ENCODE assay signal across 31 mouse cellular contexts in the genomic region with DNA sequence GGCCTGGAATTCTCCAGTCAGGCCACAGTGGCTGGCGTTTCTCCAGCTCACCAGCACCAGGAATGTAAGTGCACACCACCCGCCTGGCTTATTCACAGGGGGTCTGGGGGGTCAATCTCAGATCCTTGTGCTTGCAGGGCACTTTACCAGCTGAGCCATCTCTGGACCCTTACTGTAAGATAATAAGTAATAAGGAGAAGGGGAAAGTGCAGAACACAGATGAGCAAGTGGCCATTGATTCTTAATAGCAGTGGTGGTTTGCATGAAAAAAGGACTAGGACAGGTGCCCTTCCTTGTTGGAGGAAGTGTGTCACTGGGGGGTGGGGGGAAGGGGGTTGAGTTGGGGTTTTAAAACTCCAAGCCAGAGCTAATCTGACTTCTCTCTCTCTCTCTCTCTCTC. TPM values are rescaled to one million over a fixed set of nuclear protein-coding genes. Genes with fewer than 3 reads are reported as not detected.
A peak's percentile ranks its signal among the peaks of the same experiment; 100 is the strongest.
DNase-seq lines count a peak whose midpoint lies in the region.
"Had no signal": no experiment of that assay in that cellular context is flagged by ENCODE, and none has a peak within 500 bp of the region (broad histone marks: within the 10 kb centered on the region; RNA-seq: fewer than 3 reads in every experiment).

No protein-coding gene starts in this region.

- H3K27me3 ChIP-seq in heart, embryonic 10.5 days (ENCODE audit: insufficient read depth, poor library complexity, severe bottlenecking) = no peaks in the 10 kb centered on the region
- H3K27me3 ChIP-seq: CH12.LX; embryonic facial prominence, embryonic 13.5 days; forebrain, embryonic 12.5 days; forebrain, embryonic 15.5 days; heart, embryonic 12.5 days; heart, embryonic 15.5 days; hindbrain, embryonic 13.5 days; intestine, embryonic 15.5 days had no signal

- intact Hi-C loops in heart, postnatal 10 days (cut with DNase I) = loop anchor here (5.0 kb wide), 1 partner anchor 55 kb away; no protein-coding TSS in a partner anchor

- H3K9me3 ChIP-seq in heart, embryonic 10.5 days = no peaks in the 10 kb centered on the region
- H3K9me3 ChIP-seq: embryonic facial prominence, embryonic 13.5 days; forebrain, embryonic 15.5 days; G1E; heart, embryonic 15.5 days; hindbrain, embryonic 13.5 days; intestine, embryonic 15.5 days had no signal

- H3K4me1 ChIP-seq in heart, embryonic 10.5 days = peaks cover 53% of the 10 kb centered on the region
- H3K4me1 ChIP-seq: intestine, embryonic 15.5 days had no signal

- no peak for DNase-seq in heart, embryonic 10.5 days (ENCODE audit: low spot score)
- no peak for DNase-seq in heart, postnatal 10 days
- DNase-seq in heart, postnatal 4 days = peak; percentile 38
- no peak for DNase-seq in heart, adult 8-10 months (ENCODE audit: low spot score)
- DNase-seq in ES-CJ7 (ENCODE audit: low read depth, low spot score) (peak; percentile 56), ZHBTc4 (ENCODE audit: low read depth, low spot score) (peak; percentile 51)
- DNase-seq in frontal cortex, adult 2 months (ENCODE audit: extremely low spot score in 1 of 2, low spot score in 1 of 2) = no peak
- DNase-seq: adrenal gland, adult 8-10 months; adrenal gland, postnatal 25 days; B cell, adult 2 months; cerebellum, adult 11-12 months; cerebellum, adult 8-10 months; cerebellum, postnatal 10 days; cerebellum, postnatal 36 days; embryo, embryonic 11 days; gastrocnemius, postnatal 10 days; gastrocnemius, postnatal 36 days; kidney, adult 11 months; kidney, adult 8-10 months had no signal

- H3K27ac ChIP-seq in heart, embryonic 10.5 days = peak overlapping the region; percentile 56; the same call in 1 of the 2 replicates
- H3K27ac ChIP-seq: embryonic facial prominence, embryonic 10.5 days; embryonic facial prominence, embryonic 13.5 days; forebrain, embryonic 12.5 days; forebrain, embryonic 15.5 days; heart, embryonic 15.5 days; intestine, embryonic 15.5 days had no signal

- peaks cover 4% of the 10 kb centered on the region; the same call in 1 of the 2 replicates for H3K36me3 ChIP-seq in heart, embryonic 10.5 days
- H3K36me3 ChIP-seq: heart, embryonic 15.5 days; intestine, embryonic 15.5 days had no signal

- no peak overlapping the region for H3K4me3 ChIP-seq in heart, embryonic 10.5 days
- H3K4me3 ChIP-seq: embryonic facial prominence, embryonic 10.5 days; embryonic facial prominence, embryonic 13.5 days; erythroblast, embryonic 14.5 days; forebrain, embryonic 12.5 days; forebrain, embryonic 15.5 days; heart, embryonic 12.5 days; heart, embryonic 15.5 days; hindbrain, embryonic 10.5 days; hindbrain, embryonic 13.5 days; intestine, embryonic 15.5 days had no signal

- 33% methylated on average over 2 of the region's 2 CpGs for WGBS in heart, embryonic 10.5 days

RNA-seq across cellular contexts. Expression of gene Gng2, which starts 50.3 kb away (rescaled TPM):
- polyA plus RNA-seq in heart, embryonic 10.5 days (2016; fragmentation: Nextera tagmentation; extraction: Ambion mirVana) = 33.9 and 61.6 TPM in 2 replicates
- 10 to 100 TPM; 20.7 to 30.5 TPM for total RNA-seq in heart, postnatal 10 days (2021)
- total RNA-seq in heart, postnatal 4 days (2021) = 10 to 100 TPM; 54.1 to 57.2 TPM
- total RNA-seq in heart, adult 8-10 months (2022) = 10 to 100 TPM in 2 of 4 experiments, 1 to 10 TPM in 2; 9.1 to 14.0 (median 11.4) TPM
- polyA plus RNA-seq in frontal cortex, adult 2 months (2012; rRNA removed) = 70.9 and 75.4 TPM in 2 replicates
- polyA plus RNA-seq: erythroblast, embryonic 14.5 days had no signal

Comparison
In these comparisons a context has a peak if more than half of its experiments do, and no peak if none do; other contexts are left out.
1. DNase-seq: peak in heart, postnatal 4 days (single experiment), ES-CJ7 (single experiment) and ZHBTc4 (single experiment); none in heart, embryonic 10.5 days (single experiment), heart, postnatal 10 days (0 of 2), heart, adult 8-10 months (single experiment) and frontal cortex, adult 2 months (0 of 2).